Mouse (Mus musculus): ENCODE results near the gene Lcn5.
"Not testable (repeated sequence)": the region's sequence is repeated elsewhere in the genome, so short reads cannot be mapped to it uniquely, and the experiment has no call there.

Gene Lcn5

GRCm38 (mm10) chr2:25682426-25682825 is 24.7 kb downstream of the Lcn5 start, which contains the start of gene Lcn10:
Gene Lcn10, plus strand, starts transcription at chr2:25682726.
- DNase-seq, result no peak

DNA sequence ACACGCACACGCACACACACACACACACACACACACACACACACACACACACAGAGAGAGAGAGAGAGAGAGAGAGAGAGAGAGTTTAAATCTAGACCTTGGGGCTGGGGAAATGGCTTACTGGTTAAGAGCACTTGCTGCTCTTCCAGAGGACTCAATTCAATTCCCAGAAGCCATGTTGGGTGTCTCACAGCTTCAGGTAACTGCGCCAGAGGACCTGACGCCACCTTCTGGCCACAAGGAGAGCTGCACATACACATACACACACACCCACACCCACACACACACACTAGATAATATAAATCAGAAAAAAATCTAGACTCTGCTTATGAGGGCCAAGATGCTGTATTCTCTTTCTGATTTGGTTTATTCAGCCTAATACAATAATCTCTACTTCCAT is 29.2 kb downstream of the Lcn5 start:
- DNase-seq, result no peak

DNA sequence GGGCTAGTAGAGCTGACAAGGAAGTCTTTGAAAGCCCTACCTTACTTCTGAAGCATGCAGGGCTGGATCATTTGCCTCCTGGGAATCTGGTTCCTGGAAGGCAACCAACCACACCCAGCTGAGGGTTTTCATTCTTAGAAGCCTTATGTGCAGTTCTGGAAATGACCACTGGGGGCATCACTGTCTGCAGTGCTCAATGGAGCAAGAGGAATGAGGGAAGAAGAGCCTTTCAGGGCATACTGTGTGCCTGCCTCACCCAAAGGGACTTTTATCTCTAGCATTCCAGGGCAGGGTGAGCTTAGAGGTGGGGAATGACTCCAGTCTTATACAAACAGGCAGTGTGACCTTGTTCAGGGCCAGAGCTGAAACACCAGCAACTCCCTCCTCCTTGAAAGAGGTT is 36.9 kb downstream of the Lcn5 start:
- peak; percentile 59 for DNase-seq

- DNase-seq, result peak; percentile 41
Observed at GRCm38 (mm10) chr2:25696951-25697350, 39.2 kb downstream of the Lcn5 start.

- DNase-seq, result peak; percentile 37
Observed at GRCm38 (mm10) chr2:25698696-25699095, 40.9 kb downstream of the Lcn5 start.

DNA sequence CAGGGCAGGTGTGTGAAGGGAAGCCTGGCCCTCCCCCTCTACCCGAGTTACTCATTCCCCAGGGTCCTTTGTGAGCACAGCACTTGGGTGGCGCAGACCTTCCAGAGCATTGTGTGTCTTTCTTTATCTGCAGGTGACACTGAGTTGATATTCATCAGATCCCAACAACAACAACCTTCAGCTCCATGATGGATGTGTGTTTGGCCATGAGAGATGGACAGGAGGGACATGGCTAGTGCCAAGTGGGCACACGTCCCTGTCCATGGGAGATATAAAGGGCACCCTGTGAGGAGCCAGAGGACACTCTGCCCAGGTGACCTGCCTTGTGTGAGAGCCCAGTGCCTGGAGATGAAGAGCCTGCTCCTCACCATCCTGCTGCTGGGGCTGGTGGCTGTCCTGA is 42.0 kb downstream of the Lcn5 start, which contains the start of gene Obp2a:
Gene Obp2a (plus strand): TSS at position 301 of the 400 bp plus-strand sequence.
- not testable (repeated sequence) for DNase-seq

DNA sequence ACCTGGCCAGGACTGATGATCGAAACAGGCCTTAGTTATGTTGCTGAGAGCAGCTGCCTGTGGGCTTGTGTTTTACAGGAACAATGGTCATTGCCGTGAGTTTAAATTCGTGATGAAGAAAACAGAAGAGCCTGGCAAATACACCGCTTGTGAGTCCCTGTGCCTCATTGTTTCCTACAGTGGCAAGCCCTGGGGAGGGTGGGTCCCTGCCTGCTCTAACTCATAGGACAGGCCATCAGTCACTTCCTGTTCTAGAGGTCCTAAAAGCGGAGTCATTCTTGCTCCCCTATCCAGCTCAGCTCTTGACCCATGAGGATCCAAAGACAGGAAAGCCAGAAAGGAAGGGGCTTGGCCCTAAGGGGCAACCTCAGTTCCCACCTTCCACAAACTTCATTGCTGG is 43.2 kb downstream of the Lcn5 start:
- DNase-seq, result no peak

DNA sequence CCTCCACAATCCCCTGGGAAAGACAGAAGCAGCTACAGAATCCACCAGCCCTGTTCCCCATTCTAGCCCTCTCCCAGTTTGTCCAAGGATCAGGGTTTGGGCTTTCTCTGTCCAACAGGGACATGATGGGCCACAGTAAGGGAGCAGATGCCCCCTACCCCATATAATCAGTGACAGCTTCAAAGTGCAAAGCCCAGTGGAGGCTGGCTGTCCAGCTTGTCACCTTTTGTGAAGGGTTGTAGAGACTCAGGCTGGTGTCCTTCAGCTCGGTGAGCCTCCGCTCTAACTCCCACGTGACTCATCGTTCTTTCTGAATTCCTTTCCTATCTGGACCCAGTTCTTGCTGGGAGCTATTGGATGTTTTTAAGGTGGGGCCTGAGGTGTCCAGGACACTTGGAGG is 46.0 kb downstream of the Lcn5 start:
- DNase-seq, result no peak

- DNase-seq, result peak; percentile 58
Observed at GRCm38 (mm10) chr2:25706643-25707481, 49.1 kb downstream of the Lcn5 start, which contains the start of gene Bmyc. Gene Bmyc, plus strand, starts transcription at chr2:25706739.

DNA sequence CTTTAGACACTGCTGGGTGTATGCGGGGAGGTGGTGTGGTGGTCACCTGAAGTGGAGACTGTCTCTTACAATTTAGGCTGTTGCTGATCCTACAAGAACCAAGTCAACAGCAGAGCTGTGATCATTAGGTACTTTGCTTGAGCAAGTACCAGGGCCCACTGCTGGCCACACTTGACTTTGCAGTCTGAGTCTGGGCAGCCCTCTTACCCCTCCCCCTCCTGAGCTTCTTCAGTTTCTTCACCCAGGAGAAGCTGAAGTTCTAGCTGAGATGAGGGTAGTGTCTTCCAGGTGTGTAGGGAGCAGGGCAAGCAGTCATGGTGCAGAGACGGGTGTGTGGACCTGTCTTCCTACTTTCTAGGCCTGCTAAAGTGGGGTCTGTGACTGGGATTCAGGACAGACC is 50.4 kb downstream of the Lcn5 start:
- DNase-seq, result peak; percentile 30

DNA sequence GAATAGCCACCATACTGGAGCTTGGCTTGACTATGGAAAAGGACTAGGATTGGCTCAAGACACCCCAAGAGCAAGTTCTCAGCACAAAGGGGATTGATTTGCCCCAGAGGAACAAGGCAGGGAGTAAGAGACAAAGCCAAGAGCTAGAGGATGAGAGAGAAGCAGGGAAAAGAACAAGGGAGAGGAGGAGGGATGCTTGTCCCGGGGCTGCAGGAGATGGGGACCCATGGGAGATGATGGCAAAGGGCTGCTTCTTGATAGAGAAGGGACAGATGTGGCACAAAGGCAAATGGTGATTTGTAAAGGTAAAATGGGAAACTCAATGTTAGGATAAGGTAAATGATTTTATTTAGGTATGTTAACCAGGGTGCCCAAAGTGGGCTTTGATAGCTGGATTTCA is 51.3 kb downstream of the Lcn5 start:
- DNase-seq, result not testable (repeated sequence)

DNA sequence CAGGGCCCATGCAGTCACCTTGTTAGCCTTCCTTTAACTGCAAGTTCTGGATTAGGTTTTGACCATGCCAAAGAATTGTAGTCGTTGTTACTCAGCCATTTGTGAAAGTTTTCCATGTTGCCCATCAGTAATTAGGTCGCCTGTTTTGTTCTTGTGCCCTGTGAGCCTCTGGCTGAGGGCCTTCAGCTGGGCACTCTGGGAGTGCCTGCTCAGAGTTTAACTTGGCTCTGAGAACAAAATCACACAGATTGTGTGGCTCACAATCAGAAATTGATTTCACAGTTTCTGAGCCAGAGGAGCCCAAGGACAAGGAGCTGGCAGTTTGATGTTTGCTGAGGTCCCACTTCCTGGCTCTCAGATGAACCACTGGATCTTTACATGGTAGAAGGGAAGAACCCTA is 52.0 kb downstream of the Lcn5 start:
- DNase-seq, result not testable (repeated sequence)
